Mouse (Mus musculus) forelimb bud, embryonic 11.5 days (tissue): ENCODE measurements around the gene Pacs1.
A peak's percentile ranks its signal among the peaks of the same experiment; 100 is the strongest.
"Not testable (repeated sequence)": the region's sequence is repeated elsewhere in the genome, so short reads cannot be mapped to it uniquely, and the experiment has no call there.

Experiments
- DNase-seq: peaks from one replicate; pipeline ENCODE4 v3.0.0-alpha.2; 2012; ENCODE audit warnings: low read depth, low spot score

Pacs1 gene

GRCm38 (mm10) chr19:5151741-5152140 lies 121.2 kb downstream of the Pacs1 start:
- no peak for DNase-seq

GRCm38 (mm10) chr19:5151331-5151730 lies 121.6 kb downstream of the Pacs1 start:
- peak; percentile 68 for DNase-seq

GRCm38 (mm10) chr19:5150358-5150757 lies 122.6 kb downstream of the Pacs1 start:
- DNase-seq: no peak

- DNase-seq: not testable (repeated sequence)
Measured at GRCm38 (mm10) chr19:5149041-5149440, 123.9 kb downstream of the Pacs1 start.

GRCm38 (mm10) chr19:5139640-5140039 lies 133.3 kb downstream of the Pacs1 start:
- peak; percentile 57 for DNase-seq

- no peak for DNase-seq
Measured at GRCm38 (mm10) chr19:5131237-5131636, 141.7 kb downstream of the Pacs1 start.

GRCm38 (mm10) chr19:5129770-5130169 lies 143.1 kb downstream of the Pacs1 start:
- DNase-seq: no peak

- no peak for DNase-seq
Measured at GRCm38 (mm10) chr19:5124055-5124614, 148.8 kb downstream of the Pacs1 start.

GRCm38 (mm10) chr19:5123241-5123640 lies 149.7 kb downstream of the Pacs1 start:
- DNase-seq: no peak

- no peak for DNase-seq
Measured at GRCm38 (mm10) chr19:5122492-5122891, 150.4 kb downstream of the Pacs1 start.

- DNase-seq: no peak
Measured at GRCm38 (mm10) chr19:5118384-5118698, 154.6 kb downstream of the Pacs1 start, which contains the start of gene Klc2. Gene Klc2, minus strand, starts transcription at chr19:5118560.

GRCm38 (mm10) chr19:5117494-5118383 lies 155.2 kb downstream of the Pacs1 start:
- DNase-seq: peak; percentile 90

- DNase-seq: no peak
Measured at GRCm38 (mm10) chr19:5113783-5114182, 159.1 kb downstream of the Pacs1 start.

GRCm38 (mm10) chr19:5109659-5110453 lies 163.1 kb downstream of the Pacs1 start:
- DNase-seq: no peak

GRCm38 (mm10) chr19:5108702-5109101 lies 164.2 kb downstream of the Pacs1 start:
- DNase-seq: no peak

GRCm38 (mm10) chr19:5108271-5108575 lies 164.7 kb downstream of the Pacs1 start:
- no peak for DNase-seq

GRCm38 (mm10) chr19:5107556-5108270 lies 165.2 kb downstream of the Pacs1 start:
- no peak for DNase-seq

GRCm38 (mm10) chr19:5106731-5107191 lies 166.2 kb downstream of the Pacs1 start, which contains the start of gene Rab1b:
Gene Rab1b, minus strand, starts transcription at chr19:5107072.
- peak; percentile 99 for DNase-seq

- no peak for DNase-seq
Measured at GRCm38 (mm10) chr19:5106074-5106473, 166.8 kb downstream of the Pacs1 start.

GRCm38 (mm10) chr19:5098363-5099143 lies 174.4 kb downstream of the Pacs1 start, which contains the start of gene Cnih2:
Gene Cnih2, minus strand, starts transcription at chr19:5098521.
- peak; percentile 61 for DNase-seq
